ENCODE assay signal across 12 mouse cellular contexts in genomic region chr8:88225358-88225757, GRCm38 (mm10). TPM values are rescaled to one million over a fixed set of nuclear protein-coding genes. Genes with fewer than 3 reads are reported as not detected.
DNase-seq lines count a peak whose midpoint lies in the region; ATAC-seq and TF ChIP-seq lines count a peak whose summit lies in the region.
"Had no signal": no experiment of that assay in that cellular context is flagged by ENCODE, and none has a peak within 500 bp of the region (broad histone marks: within the 10 kb centered on the region; RNA-seq: fewer than 3 reads in every experiment).

No protein-coding gene starts in this region.

- TF ChIP-seq CTCF in kidney, adult 2 months (conservative IDR thresholded peaks at IDR 0.05; ENCODE audit: insufficient read depth, insufficient read length, low read depth, low read length) = no peak

- no peaks in the 10 kb centered on the region for H3K36me3 ChIP-seq in hindbrain, embryonic 11.5 days (ENCODE audit: control insufficient read depth, insufficient read depth, low read length)
- H3K36me3 ChIP-seq in midbrain, embryonic 15.5 days (replicated peaks) = no peaks in the 10 kb centered on the region
- H3K36me3 ChIP-seq in kidney, adult 2 months (ENCODE audit: control insufficient read depth, insufficient read depth, low read length) = no peaks in the 10 kb centered on the region

- WGBS in hindbrain, embryonic 11.5 days = 19% methylated on average over 5 of the region's 5 CpGs
- 15% methylated on average over 5 of the region's 5 CpGs for WGBS in midbrain, embryonic 15.5 days
- 83% methylated on average over 5 of the region's 5 CpGs for WGBS in kidney, adult 2 months

- H3K9ac ChIP-seq in hindbrain, embryonic 11.5 days (ENCODE audit: low read depth, low read length) = no peak overlapping the region; the same call in 1 of the 2 replicates
- H3K9ac ChIP-seq in midbrain, embryonic 15.5 days = no peak overlapping the region

- H3K27me3 ChIP-seq in hindbrain, embryonic 11.5 days (ENCODE audit: control insufficient read depth, insufficient read depth, low read length) = no peaks in the 10 kb centered on the region
- H3K27me3 ChIP-seq in midbrain, embryonic 15.5 days (replicated peaks) = no peaks in the 10 kb centered on the region
- H3K27me3 ChIP-seq in kidney, adult 2 months (replicated peaks; ENCODE audit: control insufficient read depth, insufficient read depth, low read length) = no peaks in the 10 kb centered on the region

- no peak for TF ChIP-seq POLR2A in kidney, adult 2 months (IDR thresholded peaks at IDR 0.05; ENCODE audit: low read depth, low read length)

- H3K4me1 ChIP-seq in hindbrain, embryonic 11.5 days (replicated peaks; ENCODE audit: control insufficient read depth, insufficient read depth, low read length) = peaks cover 16% of the 10 kb centered on the region
- peaks cover 21% of the 10 kb centered on the region for H3K4me1 ChIP-seq in midbrain, embryonic 15.5 days
- H3K4me1 ChIP-seq in kidney, adult 2 months (ENCODE audit: control insufficient read depth, insufficient read depth, low read length) = peaks cover 17% of the 10 kb centered on the region

- ATAC-seq in hindbrain, embryonic 11.5 days (ENCODE audit: low FRiP score) = peak; percentile 75
- ATAC-seq in midbrain, embryonic 15.5 days (replicated peaks) = no peak
- no peak for ATAC-seq in CD4-positive, CD25-positive, alpha-beta regulatory T cell, adult 4 months

- peak; percentile 12 for DNase-seq in NIH3T3 (ENCODE audit: low read depth)
- DNase-seq in embryo, embryonic 9.5 days (ENCODE audit: extremely low spot score) = peak; percentile 37
- peak; percentile 35 for DNase-seq in hindbrain, embryonic 11.5 days (ENCODE audit: low spot score)
- DNase-seq in right cerebral cortex, adult 2 months (ENCODE audit: low spot score in 2 of 2) = no peak
- no peak for DNase-seq in kidney, adult 2 months
- no peak for DNase-seq in urinary bladder, postnatal 36 days (ENCODE audit: low spot score in 2 of 2)
- DNase-seq: gastrocnemius, postnatal 10 days; lung, adult 18-20 months; right cerebral cortex, postnatal 25 days had no signal

- H3K9me3 ChIP-seq in hindbrain, embryonic 11.5 days (ENCODE audit: control insufficient read depth, low read length) = no peaks in the 10 kb centered on the region
- no peaks in the 10 kb centered on the region for H3K9me3 ChIP-seq in midbrain, embryonic 15.5 days

- no peak overlapping the region for H3K4me3 ChIP-seq in hindbrain, embryonic 11.5 days (ENCODE audit: low read depth, low read length)
- no peak overlapping the region for H3K4me3 ChIP-seq in midbrain, embryonic 15.5 days
- no peak overlapping the region for H3K4me3 ChIP-seq in kidney, adult 2 months (ENCODE audit: insufficient read depth, low read depth, low read length)

- peak overlapping the region; percentile 78 for H3K27ac ChIP-seq in hindbrain, embryonic 11.5 days (ENCODE audit: low read depth, low read length)
- peak overlapping the region; percentile 51 for H3K27ac ChIP-seq in midbrain, embryonic 15.5 days
- no peak overlapping the region for H3K27ac ChIP-seq in kidney, adult 2 months (ENCODE audit: insufficient read depth, low read depth, low read length)
- H3K27ac ChIP-seq: stomach, postnatal 0 days had no signal

- no peak overlapping the region for H3K4me2 ChIP-seq in hindbrain, embryonic 11.5 days (replicated peaks; ENCODE audit: low read depth, low read length)
- H3K4me2 ChIP-seq in midbrain, embryonic 15.5 days = no peak overlapping the region

RNA-seq across cellular contexts. Expression of gene Tent4b, which starts 26.3 kb away (rescaled TPM):
- 12.1 and 14.5 TPM in 2 replicates for polyA plus RNA-seq in hindbrain, embryonic 11.5 days (2014; fragmentation: Nextera tagmentation; extraction: Ambion mirVana)
- 10.4 and 11.2 TPM in 2 replicates for polyA plus RNA-seq in midbrain, embryonic 15.5 days (2015; fragmentation: Nextera tagmentation; extraction: Ambion mirVana)
- polyA plus RNA-seq in kidney, adult 2 months (2012; rRNA removed) = 26.5 and 28.8 TPM in 2 replicates
- 10 to 100 TPM in 1 of 2 experiments, 1 to 10 TPM in 1; 7.6 to 13.7 TPM for polyA plus RNA-seq in CD4-positive, CD25-positive, alpha-beta regulatory T cell, adult 4 months (2017; shearing (Covaris generic))

RNA-seq across cellular contexts. Expression of gene Adcy7, which starts 46.8 kb away (rescaled TPM):
- polyA plus RNA-seq in hindbrain, embryonic 11.5 days (2014; fragmentation: Nextera tagmentation; extraction: Ambion mirVana) = 1.7 and 2.5 TPM in 2 replicates
- 4.1 and 4.3 TPM in 2 replicates for polyA plus RNA-seq in midbrain, embryonic 15.5 days (2015; fragmentation: Nextera tagmentation; extraction: Ambion mirVana)
- polyA plus RNA-seq in kidney, adult 2 months (2012; rRNA removed) = 3.0 and 4.8 TPM in 2 replicates
- polyA plus RNA-seq in CD4-positive, CD25-positive, alpha-beta regulatory T cell, adult 4 months (2017; shearing (Covaris generic)) = 100 to 1,000 TPM in 1 of 2 experiments, 10 to 100 TPM in 1; 79.4 to 143 TPM

Comparison
In these comparisons a context has a peak if more than half of its experiments do, and no peak if none do; other contexts are left out.
1. DNase-seq: peak in NIH3T3 (single experiment), embryo, embryonic 9.5 days (single experiment) and hindbrain, embryonic 11.5 days (single experiment); none in right cerebral cortex, adult 2 months (0 of 2), kidney, adult 2 months (single experiment) and urinary bladder, postnatal 36 days (0 of 2).
2. RNA of gene Adcy7, which starts 46.8 kb away (polyA plus RNA-seq): 79.4 to 143 TPM in CD4-positive, CD25-positive, alpha-beta regulatory T cell, adult 4 months; 3.0 to 4.8 TPM in kidney, adult 2 months, 4.1 to 4.3 TPM in midbrain, embryonic 15.5 days and 1.7 to 2.5 TPM in hindbrain, embryonic 11.5 days; every median in the first group is over 10 times any median in the second.